In the genomic region with DNA sequence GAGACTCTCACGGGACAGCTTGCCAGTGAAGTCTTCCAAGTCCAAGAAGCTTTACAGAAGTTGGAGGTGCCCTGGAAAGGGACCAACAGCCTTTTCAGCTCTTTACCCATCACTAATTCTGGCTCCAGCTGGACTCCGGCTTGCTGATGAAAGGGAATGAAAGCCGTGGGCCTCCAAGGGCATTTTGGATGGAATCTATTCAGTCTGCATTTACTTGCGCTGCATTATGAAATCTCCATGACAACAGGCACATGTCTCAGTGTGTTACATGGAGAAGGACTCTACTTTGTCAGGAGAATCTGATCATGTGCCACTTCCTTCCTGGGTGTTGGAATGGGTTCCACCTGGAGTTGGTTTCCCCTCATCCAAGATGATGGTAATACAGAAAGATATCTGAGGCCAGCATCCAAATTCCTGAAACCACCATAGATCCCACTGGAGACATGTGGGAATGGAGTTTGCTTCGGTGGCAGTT, we compare ENCODE assay signal across 11 mouse cellular contexts.
A peak's percentile ranks its signal among the peaks of the same experiment; 100 is the strongest.
DNase-seq lines count a peak whose midpoint lies in the region; ATAC-seq and TF ChIP-seq lines count a peak whose summit lies in the region.
"Had no signal": no experiment of that assay in that cellular context is flagged by ENCODE, and none has a peak within 500 bp of the region (broad histone marks: within the 10 kb centered on the region; RNA-seq: fewer than 3 reads in every experiment).

No protein-coding gene starts in this region.

- WGBS in forebrain, postnatal 0 days, result 18% methylated on average over 5 of the region's 5 CpGs
- WGBS in midbrain, postnatal 0 days, result 30% methylated on average over 5 of the region's 5 CpGs
- 74% methylated on average over 5 of the region's 5 CpGs for whole genome bisulfite sequencing in intestine, embryonic 16.5 days

- no peak overlapping the region for H3K4me3 ChIP-seq in forebrain, postnatal 0 days (ENCODE audit: low read depth, low read length)
- H3K4me3 ChIP-seq in midbrain, postnatal 0 days (ENCODE audit: low read depth, low read length), result no peak overlapping the region
- no peak overlapping the region for H3K4me3 ChIP-seq in intestine, embryonic 16.5 days (ENCODE audit: low read length)
- H3K4me3 ChIP-seq: heart, embryonic 13.5 days had no signal

- no peaks in the 10 kb centered on the region for H3K27me3 ChIP-seq in forebrain, postnatal 0 days (ENCODE audit: insufficient read depth, low read length)
- no peaks in the 10 kb centered on the region for H3K27me3 ChIP-seq in midbrain, postnatal 0 days (ENCODE audit: insufficient read depth, low read length)
- no peaks in the 10 kb centered on the region for H3K27me3 ChIP-seq in intestine, embryonic 16.5 days (replicated peaks; ENCODE audit: control insufficient read depth, insufficient read depth, low read length)
- H3K27me3 ChIP-seq: heart, embryonic 13.5 days had no signal

- 0 out of 2 replicates have a peak, but pooled peaks cover 6% of the 10 kb centered on the region for H3K4me1 ChIP-seq in forebrain, postnatal 0 days (ENCODE audit: insufficient read depth)
- no peaks in the 10 kb centered on the region for H3K4me1 ChIP-seq in midbrain, postnatal 0 days (ENCODE audit: insufficient read depth, low read length)
- no peaks in the 10 kb centered on the region for H3K4me1 ChIP-seq in intestine, embryonic 16.5 days (ENCODE audit: control insufficient read depth, insufficient read depth, low read length)
- H3K4me1 ChIP-seq: heart, embryonic 13.5 days had no signal

- no peaks in the 10 kb centered on the region for H3K9me3 ChIP-seq in forebrain, postnatal 0 days (ENCODE audit: low read length)
- no peaks in the 10 kb centered on the region for H3K9me3 ChIP-seq in midbrain, postnatal 0 days (ENCODE audit: low read length)
- H3K9me3 ChIP-seq in intestine, embryonic 16.5 days (ENCODE audit: control insufficient read depth, low read length), result no peaks in the 10 kb centered on the region
- H3K9me3 ChIP-seq: heart, embryonic 13.5 days had no signal

- 0 out of 2 replicates have a peak overlapping the region, but pooled peaks have one; percentile 10 for H3K27ac ChIP-seq in forebrain, postnatal 0 days (ENCODE audit: low read depth, low read length)
- no peak overlapping the region for H3K27ac ChIP-seq in midbrain, postnatal 0 days (ENCODE audit: low read depth, low read length)
- no peak overlapping the region for H3K27ac ChIP-seq in intestine, embryonic 16.5 days (ENCODE audit: low read length)
- H3K27ac ChIP-seq: heart, embryonic 13.5 days; macrophage had no signal

- DNase-seq in cerebellum, postnatal 14 days, result peak; percentile 43 to 61
- no peak for DNase-seq in cerebellum, adult 11 months
- peak; percentile 82 for DNase-seq in forebrain, postnatal 0 days
- peak; percentile 45 to 76 for DNase-seq in left cerebral cortex, postnatal 10 days (ENCODE audit: extremely low spot score in 1 of 2, low spot score in 2 of 2)
- DNase-seq in midbrain, postnatal 0 days (ENCODE audit: low spot score), result peak; percentile 94
- DNase-seq in adrenal gland, postnatal 4 days (ENCODE audit: low spot score in 2 of 2), result no peak
- DNase-seq in embryo, embryonic 11 days, result no peak
- DNase-seq: retina, postnatal 1 day had no signal

- no peak overlapping the region for H3K4me2 ChIP-seq in forebrain, postnatal 0 days (ENCODE audit: low read depth)
- H3K4me2 ChIP-seq in midbrain, postnatal 0 days (ENCODE audit: low read depth, low read length, poor library complexity, severe bottlenecking), result no peak overlapping the region
- no peak overlapping the region for H3K4me2 ChIP-seq in intestine, embryonic 16.5 days (ENCODE audit: low read depth, low read length)
- H3K4me2 ChIP-seq: heart, embryonic 13.5 days had no signal

- TF ChIP-seq CTCF in forebrain, postnatal 0 days (IDR thresholded peaks at IDR 0.05; ENCODE audit: low read depth), result no peak
- TF ChIP-seq CTCF in midbrain, postnatal 0 days (IDR thresholded peaks at IDR 0.05), result no peak

- intact Hi-C loops in left cerebral cortex, postnatal 10 days (cut with DNase I), result loop anchor here (5.0 kb wide), 1 partner anchor 102 kb away; a partner anchor contains a TSS

- H3K9ac ChIP-seq in forebrain, postnatal 0 days, result no peak overlapping the region
- no peak overlapping the region for H3K9ac ChIP-seq in midbrain, postnatal 0 days (replicated peaks; ENCODE audit: low read length, poor library complexity, severe bottlenecking)
- no peak overlapping the region for H3K9ac ChIP-seq in intestine, embryonic 16.5 days (ENCODE audit: low read depth, low read length)
- H3K9ac ChIP-seq: heart, embryonic 13.5 days had no signal

- ATAC-seq in forebrain, postnatal 0 days, result peak; percentile 91
- ATAC-seq in midbrain, postnatal 0 days (ENCODE audit: low FRiP score), result peak; percentile 83
- ATAC-seq in intestine, embryonic 16.5 days, result no peak

- no peaks in the 10 kb centered on the region for H3K36me3 ChIP-seq in forebrain, postnatal 0 days (ENCODE audit: insufficient read depth)
- no peaks in the 10 kb centered on the region for H3K36me3 ChIP-seq in midbrain, postnatal 0 days (ENCODE audit: insufficient read depth, low read length)
- no peaks in the 10 kb centered on the region for H3K36me3 ChIP-seq in intestine, embryonic 16.5 days (ENCODE audit: control insufficient read depth, insufficient read depth, low read length)
- H3K36me3 ChIP-seq: heart, embryonic 13.5 days had no signal

Comparison
In these comparisons a context has a peak if more than half of its experiments do, and no peak if none do; other contexts are left out.
1. DNase-seq: peak in cerebellum, postnatal 14 days (2 of 2), forebrain, postnatal 0 days (single experiment), left cerebral cortex, postnatal 10 days (2 of 2) and midbrain, postnatal 0 days (single experiment); none in cerebellum, adult 11 months (single experiment), adrenal gland, postnatal 4 days (0 of 2) and embryo, embryonic 11 days (single experiment).